Mouse (Mus musculus): ENCODE measurements around the gene Coasy.
"Not testable (repeated sequence)": the region's sequence is repeated elsewhere in the genome, so short reads cannot be mapped to it uniquely, and the experiment has no call there.

Coasy gene

DNA sequence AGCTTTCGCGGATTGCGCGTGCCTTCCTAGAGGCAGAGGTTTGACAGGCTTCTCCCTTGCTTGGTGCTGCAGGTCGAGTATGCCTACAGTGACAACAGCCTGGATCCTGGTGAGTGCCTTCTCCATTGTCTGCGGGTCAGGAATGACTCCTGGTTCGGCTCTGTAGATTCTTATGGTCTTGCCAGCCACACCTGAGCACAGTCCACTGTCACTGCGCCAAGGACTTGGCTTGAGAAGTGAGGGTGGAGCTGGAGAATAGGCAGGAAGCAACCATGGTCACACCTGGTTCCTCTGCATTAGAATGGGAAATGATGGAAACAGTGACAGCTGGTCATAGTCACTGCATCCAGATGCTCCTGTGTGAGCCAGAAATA lies 5.3 kb downstream of the Coasy start:
- DNase-seq (ENCODE audit: low spot score in 2 of 2), result no peak

DNA sequence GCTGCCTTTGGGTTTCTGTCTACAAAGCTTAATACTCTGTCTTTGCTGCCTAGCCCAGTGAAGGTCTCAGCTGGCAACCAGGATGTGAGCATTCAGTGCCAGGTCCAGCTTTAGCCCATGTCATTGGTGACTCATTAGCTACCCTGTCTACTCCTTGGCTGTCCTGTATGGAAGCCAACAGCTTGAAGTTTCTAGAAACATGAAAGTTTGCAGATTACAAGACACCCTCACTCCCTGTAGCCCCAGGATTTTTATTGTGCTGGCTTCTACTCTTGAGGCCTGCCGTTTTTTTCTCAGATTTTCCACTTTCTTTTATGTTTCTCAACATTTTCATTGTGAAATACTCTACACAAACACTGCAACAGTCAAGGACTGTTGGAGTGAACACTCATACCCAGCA lies 7.6 kb downstream of the Coasy start:
- DNase-seq (ENCODE audit: low spot score in 2 of 2), result no peak

DNA sequence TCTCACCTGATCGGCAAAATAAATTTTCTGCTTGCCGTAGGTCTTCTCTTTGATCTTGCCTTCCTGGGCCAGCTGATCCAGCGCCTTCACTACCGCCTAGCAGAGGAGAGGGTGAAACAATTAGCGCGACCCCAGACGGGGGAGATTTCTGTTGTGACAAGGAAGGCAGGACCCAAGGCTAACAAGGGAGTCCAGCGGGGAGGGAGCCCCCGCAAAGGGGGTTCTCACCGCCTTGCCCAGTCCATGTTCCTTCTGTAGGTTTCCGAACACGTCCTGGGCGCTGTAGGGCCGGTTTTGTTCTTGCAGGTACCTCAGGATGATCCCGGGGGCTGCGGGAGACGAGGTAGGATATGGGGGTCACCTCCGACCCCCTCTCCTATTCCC lies 12.6 kb downstream of the Coasy start:
- no peak for DNase-seq (ENCODE audit: low spot score in 2 of 2)

DNA sequence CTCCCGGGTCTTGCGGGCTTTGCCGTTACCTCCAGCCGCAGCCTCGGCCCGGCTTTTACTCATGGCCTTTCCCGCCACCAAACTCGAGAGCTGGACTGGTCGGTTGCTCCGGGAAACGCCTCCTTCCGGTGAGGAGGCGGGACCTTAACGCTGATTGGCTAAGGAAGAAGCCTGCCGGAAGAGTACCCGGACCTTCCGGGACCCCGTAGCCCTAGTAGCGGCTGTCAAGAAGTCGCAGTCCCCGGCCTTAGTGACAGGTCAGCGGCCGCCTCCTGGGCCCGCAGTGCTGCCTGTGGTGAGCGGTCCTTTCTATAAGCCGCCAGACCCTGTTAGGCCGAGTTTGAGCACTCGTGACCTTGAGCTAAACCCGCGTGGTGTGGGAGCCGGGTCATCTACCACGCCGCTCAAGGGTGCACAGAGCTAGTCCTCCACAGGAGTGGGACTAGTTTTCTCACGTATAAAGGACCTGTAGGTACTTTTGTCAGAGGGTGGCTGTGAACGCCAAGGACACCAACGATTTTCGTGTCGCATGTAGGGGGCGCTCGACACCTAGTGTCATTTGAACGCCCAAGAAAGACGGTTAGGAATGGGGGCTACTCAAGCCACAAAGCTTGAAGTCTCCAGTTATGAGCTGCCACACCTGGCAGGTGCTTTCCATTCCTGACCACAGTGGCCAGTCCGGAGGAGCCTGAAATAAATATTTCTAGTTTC lies 13.1 kb downstream of the Coasy start, which contains the start of gene Psmc3ip:
TSS of gene Psmc3ip (minus strand) at position 123 of the 711 bp plus-strand sequence.
- DNase-seq (ENCODE audit: low spot score in 2 of 2), result peak; percentile 85 to 89

DNA sequence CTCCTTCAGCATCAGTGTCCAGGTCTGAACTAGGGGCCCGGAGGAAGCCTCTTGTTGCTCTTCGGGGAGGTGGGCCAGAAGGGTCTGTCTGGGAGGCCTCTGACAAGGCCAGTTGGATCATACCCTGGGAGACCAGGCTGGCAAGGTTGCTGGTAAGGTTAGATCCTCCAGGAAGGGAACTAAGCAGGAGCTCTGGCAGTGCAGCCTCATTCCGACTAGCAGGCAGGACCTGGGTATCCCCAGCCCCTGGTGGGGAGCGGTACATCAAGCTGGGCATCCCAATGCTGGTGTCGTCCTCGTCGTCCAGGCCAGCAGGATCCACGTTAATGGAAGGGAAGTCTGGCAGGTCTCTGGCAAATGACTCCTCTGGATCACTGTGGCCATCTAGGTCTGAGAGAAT lies 15.9 kb downstream of the Coasy start:
- DNase-seq (ENCODE audit: low spot score in 2 of 2), result no peak

DNA sequence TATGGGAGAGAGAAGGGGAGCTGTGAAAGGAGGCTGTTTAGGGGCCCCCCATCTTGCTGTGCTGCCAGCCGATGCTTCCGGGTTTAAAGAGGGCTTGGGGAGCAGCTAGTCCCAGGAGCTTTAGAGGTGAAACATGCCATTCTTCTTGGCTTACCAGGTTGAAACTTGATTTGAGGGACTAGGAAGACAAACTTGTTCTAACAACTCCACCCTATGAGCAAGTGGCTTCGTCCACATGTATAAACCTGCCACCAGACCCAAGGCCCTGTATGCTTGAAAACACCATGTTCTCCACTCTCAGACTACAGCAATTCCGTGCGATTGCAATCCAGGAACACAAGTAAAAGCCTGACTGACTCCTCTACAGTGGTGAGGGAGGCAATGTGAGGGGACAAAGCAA lies 20.6 kb downstream of the Coasy start:
- DNase-seq (ENCODE audit: low spot score in 2 of 2), result no peak

DNA sequence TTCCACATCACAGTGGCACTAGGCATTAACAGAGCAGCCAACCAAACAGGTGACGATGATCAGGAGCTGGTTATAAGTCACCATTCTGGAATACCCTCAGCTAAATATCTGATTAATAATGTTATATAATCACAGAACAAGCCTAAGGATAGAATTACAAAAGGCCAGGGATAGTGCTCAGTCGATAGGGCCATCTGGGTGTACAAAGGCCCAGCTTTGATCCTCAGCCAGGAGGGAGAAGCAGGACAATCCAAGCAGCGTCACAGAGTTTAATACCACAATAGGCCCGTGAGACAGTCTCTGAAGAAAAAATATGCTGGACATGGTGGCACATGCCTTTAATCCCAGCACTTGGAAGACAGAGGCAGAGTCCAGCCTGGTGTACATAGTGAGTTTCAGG lies 27.0 kb downstream of the Coasy start:
- no peak for DNase-seq (ENCODE audit: low spot score in 2 of 2)

DNA sequence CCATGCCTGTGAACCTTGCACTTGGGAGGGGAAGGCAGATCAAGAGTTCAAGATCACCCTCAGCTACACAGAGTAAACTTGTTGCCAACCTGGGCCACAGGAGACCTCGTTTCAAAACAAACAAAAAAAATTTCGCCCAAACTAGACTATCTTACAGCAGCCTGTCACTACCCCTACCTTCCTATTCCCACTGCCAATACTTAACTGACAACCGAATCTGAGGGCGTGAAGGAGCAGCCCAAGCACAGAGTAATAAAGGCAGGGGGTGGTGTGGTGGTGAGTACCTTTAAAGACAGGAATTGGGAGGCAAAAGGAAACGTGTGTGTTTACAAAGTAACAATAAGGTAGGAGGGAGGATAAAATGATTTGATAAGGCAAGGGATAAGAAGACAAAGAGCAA lies 28.3 kb downstream of the Coasy start:
- no peak for DNase-seq (ENCODE audit: low spot score in 2 of 2)

DNA sequence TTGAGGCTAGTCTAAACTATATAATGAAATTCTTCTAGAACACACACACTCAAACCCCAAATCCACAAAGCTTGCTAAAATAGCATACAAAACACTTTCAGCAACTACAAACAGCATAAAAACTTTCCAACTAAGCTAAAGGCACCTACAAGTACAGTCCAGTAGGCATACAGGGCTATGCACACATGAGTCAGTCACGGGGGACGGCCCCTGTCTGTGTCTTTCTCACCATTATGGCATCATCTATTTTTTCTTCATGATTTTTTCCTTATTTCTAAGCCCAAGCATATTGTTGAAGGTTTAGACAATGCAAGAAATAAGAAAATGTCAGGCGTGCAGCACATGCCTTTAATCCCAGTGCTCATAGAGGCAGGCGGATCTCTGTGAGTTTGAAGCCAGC lies 28.8 kb downstream of the Coasy start:
- no peak for DNase-seq (ENCODE audit: low spot score in 2 of 2)

DNA sequence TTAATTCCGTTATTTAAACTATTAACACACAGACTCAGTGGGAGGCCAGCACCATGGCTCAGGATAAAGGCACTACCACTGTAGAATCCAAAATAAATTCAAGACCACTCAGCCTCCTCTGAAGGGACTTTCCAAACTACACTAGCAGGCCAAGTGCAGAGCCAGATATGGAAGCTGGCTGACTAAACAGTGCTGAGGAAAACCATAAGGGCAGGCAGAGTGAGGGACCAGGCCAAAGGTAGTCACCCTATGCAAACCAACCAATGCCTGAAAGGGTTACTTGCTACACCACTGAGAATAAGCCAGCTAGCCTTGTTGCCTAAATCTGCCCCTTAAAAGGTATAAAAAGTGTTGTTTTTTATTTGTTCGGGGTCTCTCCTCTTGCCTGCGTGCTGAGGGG lies 29.8 kb downstream of the Coasy start:
- no peak for DNase-seq (ENCODE audit: low spot score in 2 of 2)

DNA sequence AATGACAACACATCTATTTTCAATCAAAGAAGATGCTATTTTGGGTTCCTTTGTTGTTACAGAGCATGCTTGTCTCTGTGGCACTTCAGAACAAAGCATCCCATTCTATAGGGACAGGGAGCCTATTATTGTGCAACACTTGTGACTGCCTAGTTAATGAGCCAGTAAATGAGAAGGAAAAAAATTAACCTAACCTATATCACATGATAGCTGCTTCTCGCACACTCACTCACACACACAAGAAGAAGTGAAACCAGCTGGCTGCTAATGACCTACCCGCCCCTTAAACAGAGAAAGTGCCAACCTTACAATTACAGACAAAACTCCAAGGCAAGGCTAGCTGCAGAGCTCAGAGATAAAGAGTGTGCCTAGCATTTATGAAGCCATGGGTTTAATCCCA lies 33.2 kb downstream of the Coasy start:
- DNase-seq (ENCODE audit: low spot score in 2 of 2), result no peak

DNA sequence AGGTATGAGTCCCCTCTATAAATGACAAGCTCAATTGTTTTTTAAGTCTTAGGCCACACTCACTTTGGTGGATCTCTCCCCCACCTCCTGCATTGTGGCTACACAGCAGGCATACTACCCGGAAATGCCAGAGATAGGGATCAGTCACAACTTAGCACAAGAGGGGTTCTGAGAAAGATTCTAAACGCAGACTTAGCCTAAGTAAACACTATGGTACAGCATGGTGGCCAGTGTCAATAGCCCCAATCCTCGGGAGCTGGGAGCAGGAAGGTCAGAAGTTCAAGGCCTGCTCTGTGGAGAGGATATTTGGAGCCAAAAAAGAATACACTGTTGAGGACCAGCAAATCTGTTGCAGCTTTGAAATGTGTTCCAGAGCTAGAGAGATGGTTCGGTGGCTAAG lies 35.7 kb downstream of the Coasy start:
- no peak for DNase-seq (ENCODE audit: low spot score in 2 of 2)

DNA sequence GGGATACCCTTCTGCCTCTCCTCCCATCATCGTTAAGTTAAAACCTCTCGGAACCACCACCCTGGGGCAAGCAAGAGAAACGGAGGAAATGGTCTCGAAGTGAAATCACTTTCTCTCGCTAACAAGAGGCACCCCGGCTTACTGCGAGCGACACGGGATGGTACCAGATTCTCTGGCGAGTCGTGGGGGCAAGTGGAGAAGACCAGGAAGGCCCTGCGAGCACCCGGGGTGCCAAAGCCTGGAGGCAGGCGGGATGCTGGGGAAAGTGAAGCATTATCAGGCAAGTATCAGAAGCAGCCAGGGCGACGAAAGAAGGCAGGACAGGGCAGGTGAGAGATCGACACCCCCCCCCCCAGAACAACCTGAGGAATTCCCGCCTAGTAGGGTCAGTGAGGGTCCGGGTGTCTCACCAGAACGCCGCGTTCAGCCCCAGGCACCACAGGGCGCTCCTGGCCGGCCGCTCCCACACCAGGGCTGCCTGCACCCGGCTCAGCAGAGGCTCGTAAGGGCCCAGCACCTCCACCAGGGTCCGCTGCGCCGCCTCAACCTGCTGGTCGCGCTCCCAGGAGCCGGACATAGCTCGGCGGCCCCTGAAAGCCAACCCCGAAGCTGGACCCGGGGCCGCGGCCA lies 36.9 kb downstream of the Coasy start:
- DNase-seq (ENCODE audit: low spot score in 2 of 2), result peak in 1 of 2 experiments; percentile 18

DNA sequence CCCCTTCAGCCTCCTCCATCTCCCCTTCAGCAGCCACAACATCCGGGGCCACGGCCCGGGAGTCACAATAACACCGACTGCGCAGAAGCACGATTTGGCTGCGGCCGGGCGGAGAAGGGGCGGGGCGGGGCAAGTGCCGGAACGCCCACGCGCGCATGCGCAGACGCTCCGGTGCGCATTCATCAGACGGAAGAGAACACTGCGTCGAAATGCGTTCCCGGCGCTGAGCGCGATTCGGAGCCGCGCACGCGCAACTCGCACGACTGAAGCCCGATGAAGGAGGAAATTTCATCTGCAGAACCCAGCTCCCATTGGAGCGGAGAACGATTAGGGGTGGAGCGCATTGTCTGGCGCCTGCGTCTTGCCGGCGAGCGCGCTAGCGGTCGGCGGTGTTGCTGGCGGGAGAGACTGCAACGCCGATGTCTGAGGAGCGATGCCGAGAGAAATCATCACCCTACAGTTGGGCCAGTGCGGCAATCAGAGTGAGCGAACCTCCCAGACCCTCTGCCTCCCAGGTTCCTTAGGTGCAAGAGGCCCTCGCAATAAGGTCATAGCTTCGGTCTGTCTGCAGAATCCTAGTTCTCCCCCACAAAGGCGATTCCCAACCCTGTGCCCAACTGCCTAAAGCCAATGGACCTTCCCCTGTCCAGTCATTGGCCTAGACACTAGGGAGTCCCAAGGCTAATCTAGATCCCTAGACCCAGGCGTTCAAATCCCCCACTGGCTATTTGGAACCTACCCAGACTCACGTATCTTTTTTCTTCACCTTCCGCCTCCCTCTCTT lies 37.6 kb downstream of the Coasy start, which contains the start of the genes Retreg3 and Tubg1:
TSS of gene Retreg3 (minus strand) at position 133 of the 784 bp plus-strand sequence.
TSS of gene Tubg1 (plus strand) at position 178 of the 784 bp plus-strand sequence.
- peak; percentile 98 to 100 for DNase-seq (ENCODE audit: low spot score in 2 of 2)

DNA sequence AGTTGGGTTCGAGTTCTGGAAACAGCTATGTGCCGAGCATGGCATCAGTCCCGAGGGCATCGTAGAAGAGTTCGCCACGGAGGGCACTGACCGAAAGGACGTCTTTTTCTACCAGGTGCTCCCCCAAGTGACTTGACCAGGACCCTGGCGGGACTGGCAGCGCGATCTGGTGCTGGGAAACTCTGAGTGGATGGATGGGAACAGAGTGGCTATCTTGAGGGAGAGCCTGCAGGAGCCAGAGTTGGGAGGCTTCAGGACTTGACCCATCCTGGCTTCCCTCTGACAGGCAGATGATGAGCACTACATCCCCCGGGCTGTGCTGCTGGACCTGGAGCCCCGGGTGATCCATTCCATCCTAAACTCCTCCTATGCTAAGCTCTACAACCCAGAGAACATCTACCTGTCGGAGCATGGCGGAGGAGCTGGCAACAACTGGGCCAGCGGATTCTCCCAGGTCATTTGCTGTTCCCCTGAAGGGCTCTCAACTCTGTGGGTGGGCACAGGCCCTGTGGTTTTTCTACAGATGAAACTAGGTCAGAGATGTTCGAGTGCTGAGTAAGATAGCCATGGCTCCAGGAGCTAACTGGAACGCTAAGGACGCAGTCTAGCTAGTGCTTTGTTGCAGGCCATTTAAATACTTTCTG lies 38.3 kb downstream of the Coasy start:
- peak in 1 of 2 experiments; percentile 12 for DNase-seq (ENCODE audit: low spot score in 2 of 2)

DNA sequence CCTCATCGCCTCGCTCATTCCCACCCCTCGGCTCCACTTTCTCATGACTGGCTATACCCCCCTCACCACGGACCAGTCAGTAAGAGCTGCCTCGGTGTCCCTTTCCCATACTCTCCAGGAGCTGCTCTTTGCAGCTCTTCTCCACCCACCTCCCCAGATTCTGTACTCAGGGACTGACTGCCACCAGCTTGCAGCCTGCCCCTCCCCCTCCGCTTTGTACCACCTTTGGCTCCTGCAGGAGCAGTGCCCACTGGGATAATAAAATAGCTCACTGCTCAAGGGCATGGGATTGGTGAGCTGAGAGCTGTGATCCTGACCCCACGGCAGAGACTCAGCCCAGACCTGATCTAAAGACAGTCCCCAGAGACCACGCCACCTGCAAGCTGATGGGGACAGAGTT lies 42.1 kb downstream of the Coasy start:
- not testable (repeated sequence) for DNase-seq (ENCODE audit: low spot score in 2 of 2)

DNA sequence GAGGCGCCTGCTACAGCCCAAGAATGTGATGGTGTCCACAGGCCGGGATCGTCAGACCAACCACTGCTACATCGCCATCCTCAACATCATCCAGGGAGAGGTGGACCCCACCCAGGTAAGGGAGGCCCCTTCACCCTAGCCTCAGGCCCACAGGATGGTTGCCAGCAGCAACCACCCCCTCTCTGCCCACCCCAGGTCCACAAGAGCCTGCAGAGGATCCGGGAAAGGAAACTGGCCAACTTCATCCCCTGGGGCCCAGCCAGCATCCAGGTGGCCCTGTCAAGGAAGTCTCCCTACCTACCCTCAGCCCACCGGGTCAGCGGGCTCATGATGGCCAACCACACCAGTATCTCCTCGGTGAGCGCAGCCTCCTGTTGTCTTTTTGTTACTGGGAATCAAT lies 42.6 kb downstream of the Coasy start:
- not testable (repeated sequence) for DNase-seq (ENCODE audit: low spot score in 2 of 2)

DNA sequence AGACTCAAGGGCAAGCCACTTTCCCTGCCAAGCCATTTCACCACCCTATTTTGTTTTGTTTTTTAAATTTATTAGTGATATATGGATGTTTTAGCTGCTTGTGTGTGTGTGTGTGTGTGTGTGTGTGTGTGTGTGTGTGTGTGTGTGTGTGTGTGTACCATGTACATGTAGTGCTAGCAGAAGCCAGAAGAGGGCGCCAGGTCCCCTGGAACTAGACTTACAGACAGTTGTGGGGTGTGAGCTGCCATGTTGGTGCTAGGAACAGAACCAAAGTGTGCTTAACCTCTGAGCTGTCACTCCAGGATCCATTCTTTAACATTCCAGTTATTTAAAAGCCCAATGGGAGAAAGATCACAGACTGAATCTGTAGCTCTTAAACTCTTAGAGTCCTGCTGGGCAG lies 44.7 kb downstream of the Coasy start:
- DNase-seq (ENCODE audit: low spot score in 2 of 2), result no peak

DNA sequence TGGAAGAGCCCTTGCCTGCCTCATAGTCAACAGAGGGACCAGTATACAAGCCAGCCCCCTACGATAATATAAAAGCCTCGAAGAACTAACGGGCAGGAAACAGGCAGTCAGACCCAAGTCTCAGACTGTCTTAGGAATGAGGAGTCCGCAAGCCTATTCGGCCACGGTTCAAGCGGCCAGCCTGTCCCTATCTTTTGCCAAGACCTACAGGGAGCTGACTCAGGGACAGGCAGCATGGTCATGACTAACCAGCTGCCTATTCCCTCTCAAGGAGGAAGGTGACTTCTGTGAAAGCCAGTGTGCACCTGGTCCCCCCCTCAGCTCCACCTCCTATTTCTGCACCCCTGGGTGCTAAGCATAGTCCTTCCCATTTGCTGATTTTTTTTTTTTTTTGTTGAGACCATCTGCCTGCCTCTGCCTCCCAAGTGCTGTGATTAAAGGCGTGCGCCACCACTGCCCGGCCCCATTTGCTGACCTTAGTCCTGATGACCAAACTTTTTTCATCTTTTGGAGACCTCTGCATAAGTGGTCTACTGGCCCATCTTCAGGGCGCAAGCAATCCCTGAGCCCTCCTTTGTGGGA lies 46.7 kb downstream of the Coasy start:
- DNase-seq (ENCODE audit: low spot score in 2 of 2), result no peak

DNA sequence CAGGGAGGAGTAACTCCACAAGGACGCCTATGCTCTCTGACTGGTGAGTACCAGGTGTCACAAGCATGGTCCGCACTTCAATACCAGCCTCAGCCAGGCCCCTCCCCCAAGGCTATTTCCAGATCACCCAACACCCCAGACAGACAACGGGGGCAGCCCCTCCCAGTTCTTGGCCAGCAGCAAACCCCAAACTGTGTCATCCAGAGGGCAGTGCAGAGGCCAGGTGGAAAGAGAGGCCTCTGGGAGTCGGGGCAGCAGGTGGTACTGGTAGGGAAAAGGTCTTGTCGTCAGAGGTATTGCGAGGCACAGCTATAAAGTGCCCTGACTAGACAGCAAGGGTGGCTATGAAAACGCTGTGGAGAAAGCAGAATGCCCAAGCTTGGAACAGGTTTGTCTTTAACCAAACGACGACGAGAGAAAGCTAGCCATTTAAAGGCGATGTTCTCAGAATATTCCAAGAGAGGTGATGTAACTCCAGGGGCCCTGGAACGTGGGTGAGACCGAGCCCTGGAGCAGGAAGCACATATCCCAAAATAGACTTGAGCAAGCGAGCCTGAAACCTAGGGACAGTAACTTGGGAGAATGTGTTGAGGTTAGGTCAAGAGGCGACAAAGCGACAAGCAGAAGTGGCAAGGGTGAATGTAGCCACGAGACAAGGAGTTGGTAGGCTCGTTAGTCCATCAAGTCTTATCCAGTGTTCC lies 47.8 kb downstream of the Coasy start:
- DNase-seq (ENCODE audit: low spot score in 2 of 2), result no peak

DNA sequence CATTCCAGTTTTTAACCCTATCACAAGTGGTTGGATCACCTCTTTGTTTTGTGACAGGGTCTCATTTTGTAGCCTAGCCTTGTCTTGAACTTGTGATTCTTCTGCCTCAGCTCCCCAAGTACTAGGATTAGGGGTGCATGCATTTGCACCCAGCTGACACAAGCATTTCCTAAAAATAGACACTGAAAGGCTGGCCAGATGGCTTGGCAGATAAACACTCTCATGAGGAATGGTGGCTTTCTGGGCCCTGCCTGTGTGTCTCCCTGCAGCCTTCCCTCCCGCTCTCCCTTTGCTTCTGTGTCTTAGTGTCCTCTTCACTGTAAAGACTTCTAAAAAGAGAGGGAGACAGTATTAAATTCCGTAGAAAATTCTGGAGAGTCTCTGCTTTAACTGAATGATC lies 48.8 kb downstream of the Coasy start:
- DNase-seq (ENCODE audit: low spot score in 2 of 2), result no peak
